Mouse (Mus musculus) brown adipose tissue, adult 24 weeks (tissue): ENCODE data around the gene Cemip. TPM values are rescaled to one million over a fixed set of nuclear protein-coding genes. Genes with fewer than 3 reads are reported as not detected.

ENCODE experiments used
- H3K27ac ChIP-seq: fragments of 200-500 bp; replicated peaks from 2 replicates; pipeline ENCODE4 v1.5.1; 2012; ENCODE audit warnings: low read depth, mild to moderate bottlenecking, low read length
- H3K4me1 ChIP-seq: fragments of 200-500 bp; 2 replicates; pipeline ENCODE4 v1.6.1; 2012; ENCODE audit warnings: low read length, mixed read lengths; ENCODE audit not compliant: control insufficient read depth, insufficient read depth, insufficient read length
- H3K4me3 ChIP-seq: fragments of 200-500 bp; 2 replicates; pipeline ENCODE4 v1.5.1; 2012; ENCODE audit warnings: low read depth, mild to moderate bottlenecking, low read length, moderate library complexity; ENCODE audit not compliant: insufficient read depth
- polyA plus RNA-seq: library from polyadenylated mRNA; stranded (reverse); fragments of >200 nt; gene quantifications from 2 replicates; pipeline ENCODE4 v1.2.4, GENCODE M21; 2012; ENCODE audit not compliant: missing spikeins, insufficient read depth, insufficient read length

The Cemip gene
- polyA plus RNA-seq, 1 experiment, result not detected

DNA sequence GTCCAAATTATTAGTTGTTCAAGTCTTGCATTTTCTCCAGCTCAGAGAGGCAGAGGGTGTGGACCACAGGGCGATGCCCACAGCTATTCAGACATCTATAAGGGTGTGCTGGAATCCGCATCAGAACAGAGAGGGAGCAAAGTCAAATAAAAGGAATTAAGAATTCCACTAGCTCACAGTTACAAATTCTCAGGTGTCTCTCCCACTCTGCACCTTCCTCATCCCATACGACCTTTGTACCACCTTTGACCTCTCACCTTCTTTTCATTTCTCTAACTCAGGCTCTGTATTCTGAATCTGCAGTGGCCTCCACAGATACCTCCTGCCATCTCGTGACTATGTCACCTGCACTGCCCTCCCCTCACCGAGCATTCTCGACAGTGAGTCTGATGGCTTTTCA, 62.8 kb downstream of the Cemip start:
- no peak overlapping the region for H3K27ac ChIP-seq
- H3K4me1 ChIP-seq, result no peaks in the 10 kb centered on the region
- no peak overlapping the region for H3K4me3 ChIP-seq

DNA sequence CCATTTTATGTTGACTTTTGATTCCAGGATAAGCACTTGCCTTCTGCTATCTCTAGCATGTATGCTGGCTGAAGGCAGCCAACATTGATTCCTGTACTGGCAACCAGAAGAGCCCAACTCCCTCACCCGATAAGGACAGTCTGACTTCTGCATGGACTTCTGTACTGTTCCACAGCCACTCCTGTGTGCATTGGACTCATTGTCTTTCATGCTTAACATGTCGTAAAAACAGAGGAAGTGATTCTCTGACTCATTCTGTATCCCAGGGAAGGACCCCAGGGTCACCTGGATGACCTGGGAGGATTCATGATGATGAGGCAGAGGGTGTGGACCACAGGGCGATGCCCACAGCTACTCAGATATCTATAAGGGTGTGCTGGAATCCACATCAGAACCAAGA, 63.8 kb downstream of the Cemip start:
- H3K27ac ChIP-seq, result no peak overlapping the region
- H3K4me3 ChIP-seq, result no peak overlapping the region
- no peaks in the 10 kb centered on the region for H3K4me1 ChIP-seq

DNA sequence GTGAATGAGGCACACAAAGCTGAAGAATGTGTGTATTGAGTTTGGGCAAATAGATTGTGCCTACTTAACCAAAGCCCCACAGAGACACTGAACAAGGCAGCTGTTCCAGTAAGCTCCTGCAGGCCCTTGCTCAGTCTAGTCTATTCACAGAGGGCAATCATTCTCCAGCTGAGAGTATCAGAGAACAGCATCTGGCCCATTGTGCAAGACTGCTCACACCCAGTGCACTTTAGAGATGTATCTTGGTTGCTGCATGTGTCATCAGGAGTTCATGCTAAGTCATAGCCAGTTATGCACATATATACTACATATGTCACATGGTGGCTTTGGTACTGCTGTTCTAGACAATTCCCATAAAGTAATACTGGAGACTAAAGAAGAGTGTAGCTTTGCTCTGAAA, 66.9 kb downstream of the Cemip start:
- Histone ChIP-seq H3K4me3 (no peak overlapping the region), H3K27ac (no peak overlapping the region), H3K4me1 (no peaks in the 10 kb centered on the region)

GRCm38 (mm10) chr7:84018291-84019266, 67.7 kb downstream of the Cemip start:
- H3K4me1 ChIP-seq, result no peaks in the 10 kb centered on the region
- H3K4me3 ChIP-seq, result no peak overlapping the region
- no peak overlapping the region for H3K27ac ChIP-seq

DNA sequence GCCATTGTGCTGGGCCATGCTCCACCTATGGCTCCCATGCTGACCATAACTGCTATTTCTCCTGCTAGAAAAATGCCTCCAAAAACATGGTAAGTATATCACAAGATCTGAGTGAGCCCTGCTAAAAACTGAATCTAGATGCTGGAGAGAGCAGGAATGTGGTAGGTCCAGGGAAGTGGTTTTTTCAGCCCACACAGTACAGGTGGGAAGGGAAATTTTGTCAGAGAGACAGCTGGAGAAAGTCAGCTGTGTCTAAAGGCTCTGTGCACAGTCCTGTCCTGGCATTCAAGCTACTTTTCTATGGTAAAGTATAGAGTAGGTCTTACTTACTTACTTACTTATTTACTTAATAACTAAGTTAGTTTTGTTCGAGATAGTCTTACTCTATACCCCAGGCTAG, 71.3 kb downstream of the Cemip start:
- Histone ChIP-seq H3K27ac (no peak overlapping the region), H3K4me3 (no peak overlapping the region), H3K4me1 (no peaks in the 10 kb centered on the region)

DNA sequence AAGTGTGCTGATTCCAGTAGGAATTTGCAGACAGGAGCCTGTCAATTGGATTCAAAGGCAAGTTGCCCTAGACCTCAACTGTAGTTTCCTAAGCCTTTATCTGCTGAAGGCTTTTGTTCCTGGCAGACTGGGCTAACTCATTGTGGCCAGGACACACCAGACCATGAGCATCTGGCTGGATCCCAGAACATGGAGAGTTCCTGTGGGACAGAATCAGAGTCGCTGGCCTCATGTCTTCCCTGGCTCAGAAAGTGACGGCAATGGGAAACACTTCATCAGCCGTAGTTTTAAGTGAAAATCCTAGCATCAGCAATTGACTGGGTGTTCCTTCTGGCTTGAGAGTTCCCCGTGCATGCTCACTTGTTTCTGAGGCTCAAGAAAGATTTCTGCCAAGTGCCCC, 72.6 kb downstream of the Cemip start:
- Histone ChIP-seq H3K4me3 (no peak overlapping the region), H3K4me1 (no peaks in the 10 kb centered on the region), H3K27ac (no peak overlapping the region)

DNA sequence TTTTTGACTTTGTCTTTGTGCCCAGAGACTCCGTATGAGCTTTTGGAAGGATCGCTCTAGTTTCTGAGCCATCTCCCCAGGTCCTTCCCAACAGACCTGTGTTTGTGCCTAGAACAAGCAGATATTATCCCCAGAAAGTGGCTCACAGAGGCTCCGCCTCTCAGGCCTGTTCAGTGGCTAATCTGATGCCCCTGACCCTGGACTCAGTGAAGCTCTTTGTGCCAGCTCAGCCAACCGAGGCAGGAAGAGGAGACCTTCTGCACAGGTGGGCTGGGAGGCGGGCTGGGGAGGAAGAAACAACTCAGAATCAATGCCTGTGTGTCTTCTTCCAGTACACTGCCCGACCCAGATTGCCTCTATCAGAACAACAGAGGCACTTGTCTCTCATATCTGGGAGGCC, 81.9 kb downstream of the Cemip start:
- H3K27ac ChIP-seq, result no peak overlapping the region
- H3K4me1 ChIP-seq, result no peaks in the 10 kb centered on the region
- H3K4me3 ChIP-seq, result no peak overlapping the region

- Histone ChIP-seq H3K4me3 (no peak overlapping the region), H3K4me1 (no peaks in the 10 kb centered on the region), H3K27ac (no peak overlapping the region)
Measured at GRCm38 (mm10) chr7:84001516-84001915, 84.8 kb downstream of the Cemip start.

GRCm38 (mm10) chr7:84000671-84001070, 85.6 kb downstream of the Cemip start:
- no peak overlapping the region for H3K27ac ChIP-seq
- no peaks in the 10 kb centered on the region for H3K4me1 ChIP-seq
- no peak overlapping the region for H3K4me3 ChIP-seq

GRCm38 (mm10) chr7:83999647-84000046, 86.7 kb downstream of the Cemip start:
- Histone ChIP-seq H3K4me3 (no peak overlapping the region), H3K4me1 (no peaks in the 10 kb centered on the region), H3K27ac (no peak overlapping the region)

DNA sequence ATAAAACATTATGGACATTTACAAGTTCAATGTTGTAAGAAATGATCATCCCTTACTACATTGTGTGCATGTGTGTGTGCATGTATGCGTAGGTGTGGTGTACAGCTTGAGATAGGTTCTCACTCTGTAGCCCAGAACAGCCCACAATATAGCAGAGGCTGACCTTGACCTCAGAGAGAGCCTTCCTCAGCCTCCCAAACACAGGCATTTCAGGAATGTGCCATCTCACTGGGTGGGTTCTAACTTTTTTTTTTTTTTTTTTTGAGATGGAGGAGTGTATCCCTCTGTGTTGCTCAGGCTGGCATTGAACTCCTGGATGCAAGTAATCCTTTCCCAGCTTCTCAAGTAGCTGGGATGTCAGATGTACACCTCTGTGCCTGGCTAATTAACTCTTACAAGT, 92.0 kb downstream of the Cemip start:
- Histone ChIP-seq H3K4me1 (no peaks in the 10 kb centered on the region), H3K4me3 (no peak overlapping the region), H3K27ac (no peak overlapping the region)

DNA sequence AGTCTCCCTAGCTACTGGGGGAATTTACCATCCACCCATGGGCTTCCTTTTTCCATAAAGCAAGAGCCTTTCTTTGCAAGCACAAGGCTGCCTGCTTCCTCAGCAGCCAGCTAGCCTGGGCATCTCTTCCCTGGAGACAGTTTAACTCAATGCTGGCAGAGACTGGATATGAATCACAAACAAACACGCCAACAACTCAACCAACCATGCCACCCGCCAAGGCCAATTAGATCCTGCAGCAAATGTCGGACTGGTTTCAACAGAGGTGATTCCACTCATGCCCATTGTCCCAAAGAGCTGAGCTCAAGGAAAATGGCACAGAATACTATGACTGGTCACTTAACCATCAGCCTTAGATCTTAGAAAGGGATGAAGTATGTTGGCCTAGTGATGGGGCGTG, 97.0 kb downstream of the Cemip start:
- H3K27ac ChIP-seq, result no peak overlapping the region
- H3K4me3 ChIP-seq, result no peak overlapping the region
- H3K4me1 ChIP-seq, result no peaks in the 10 kb centered on the region

DNA sequence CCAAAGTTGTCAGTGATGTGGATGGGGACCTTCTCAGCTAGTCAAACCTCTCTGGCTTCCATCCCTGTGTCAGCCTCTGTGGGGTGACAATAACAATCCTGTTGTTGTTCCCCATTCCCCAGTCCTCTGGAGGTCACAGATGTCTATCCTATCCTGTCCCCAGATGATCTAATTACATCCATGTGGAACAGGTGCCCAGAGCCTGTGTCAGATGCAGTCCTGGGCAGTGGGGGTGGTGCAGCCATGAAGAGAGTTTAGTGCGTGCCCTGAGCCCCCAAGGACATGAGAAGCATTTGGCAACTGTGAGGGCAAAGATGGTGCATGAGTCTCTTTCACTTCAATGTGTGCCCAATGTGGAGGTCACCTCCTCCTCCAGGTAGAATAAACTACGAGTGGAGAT, 100.6 kb downstream of the Cemip start:
- Histone ChIP-seq H3K4me3 (no peak overlapping the region), H3K27ac (no peak overlapping the region), H3K4me1 (no peaks in the 10 kb centered on the region)

- Histone ChIP-seq H3K27ac (no peak overlapping the region), H3K4me3 (no peak overlapping the region), H3K4me1 (no peaks in the 10 kb centered on the region)
Measured at GRCm38 (mm10) chr7:83982566-83982965, 103.7 kb downstream of the Cemip start.

- Histone ChIP-seq H3K27ac (no peak overlapping the region), H3K4me1 (no peaks in the 10 kb centered on the region), H3K4me3 (no peak overlapping the region)
Measured at GRCm38 (mm10) chr7:83978945-83979536, 107.3 kb downstream of the Cemip start.

GRCm38 (mm10) chr7:83978410-83978809, 107.9 kb downstream of the Cemip start:
- Histone ChIP-seq H3K27ac (no peak overlapping the region), H3K4me3 (no peak overlapping the region)

More at GRCm38 (mm10) chr7:83978410-83978809, 107.9 kb downstream of the Cemip start:
- no peaks in the 10 kb centered on the region for H3K4me1 ChIP-seq
